Mouse (Mus musculus) ES-Bruce4 (cell line): ENCODE data around the gene Ppp4r1.

ENCODE experiments used
- CTCF ChIP-seq: IDR thresholded peaks from one replicate; pipeline ENCODE4 v1.8.1; 2011; ENCODE audit warnings: low read depth, low read length
- POLR2A ChIP-seq: IDR thresholded peaks from one replicate; pipeline ENCODE4 v1.8.1; 2011; ENCODE audit warnings: low read length; ENCODE audit not compliant: insufficient read depth

DNA sequence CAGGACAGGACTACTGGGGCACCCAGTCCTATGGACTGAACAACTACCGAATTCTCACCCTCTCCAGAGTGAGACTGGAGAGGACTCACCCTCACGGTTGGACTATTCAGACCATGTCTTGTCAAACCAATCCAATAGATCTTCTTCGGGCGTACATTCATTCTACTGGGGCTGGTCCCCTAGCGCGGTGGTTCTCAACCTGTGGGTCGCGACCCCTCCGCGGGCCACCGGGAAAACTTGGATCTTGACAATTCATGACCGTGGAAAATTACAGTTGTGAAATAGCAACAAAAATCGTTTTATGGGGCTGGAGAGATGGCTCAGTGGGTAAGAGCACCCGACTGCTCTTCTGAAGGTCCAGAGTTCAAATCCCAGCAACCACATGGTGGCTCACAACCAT is 19.2 kb upstream of the Ppp4r1 start:
- TF ChIP-seq CTCF: no peak
- no peak for TF ChIP-seq POLR2A
